Mouse (Mus musculus) right cerebral cortex, postnatal 36 days (tissue): ENCODE data around the gene Stx6.
"Not testable (repeated sequence)": the region's sequence is repeated elsewhere in the genome, so short reads cannot be mapped to it uniquely, and the experiment has no call there.

Source experiments
- DNase-seq, 2 experiments: peaks; one replicate each; pipeline ENCODE4 v3.0.0; 2022; ENCODE audit warnings: low spot score in 2 of 2, mixed read lengths in 1 of 2

Stx6 gene

GRCm38 (mm10) chr1:155167453-155167852, 8.9 kb downstream of the Stx6 start:
- DNase-seq: peak in 1 of 2 experiments; percentile 30

- no peak for DNase-seq
Observed at GRCm38 (mm10) chr1:155169935-155170334, 11.4 kb downstream of the Stx6 start.

- no peak for DNase-seq
Observed at GRCm38 (mm10) chr1:155172895-155173643, 14.6 kb downstream of the Stx6 start.

- DNase-seq: not testable (repeated sequence)
Observed at GRCm38 (mm10) chr1:155173644-155174016, 15.1 kb downstream of the Stx6 start.

- DNase-seq: no peak
Observed at GRCm38 (mm10) chr1:155174424-155174823, 15.9 kb downstream of the Stx6 start.

- no peak for DNase-seq
Observed at GRCm38 (mm10) chr1:155178192-155178924, 19.8 kb downstream of the Stx6 start.

- no peak for DNase-seq
Observed at GRCm38 (mm10) chr1:155184191-155184590, 25.7 kb downstream of the Stx6 start.

GRCm38 (mm10) chr1:155188656-155189055, 30.1 kb downstream of the Stx6 start:
- no peak for DNase-seq

- DNase-seq: no peak
Observed at GRCm38 (mm10) chr1:155191219-155191618, 32.7 kb downstream of the Stx6 start.

- DNase-seq: no peak
Observed at GRCm38 (mm10) chr1:155191671-155192070, 33.2 kb downstream of the Stx6 start.

- DNase-seq: no peak
Observed at GRCm38 (mm10) chr1:155192805-155193368, 34.4 kb downstream of the Stx6 start.

GRCm38 (mm10) chr1:155196691-155197090, 38.2 kb downstream of the Stx6 start:
- DNase-seq: no peak

- DNase-seq: no peak
Observed at GRCm38 (mm10) chr1:155199522-155199921, 41.0 kb downstream of the Stx6 start.

GRCm38 (mm10) chr1:155200967-155201366, 42.5 kb downstream of the Stx6 start:
- no peak for DNase-seq

- DNase-seq: peak in 1 of 2 experiments; percentile 67
Observed at GRCm38 (mm10) chr1:155201373-155201879, 42.9 kb downstream of the Stx6 start.

- no peak for DNase-seq
Observed at GRCm38 (mm10) chr1:155201914-155202313, 43.4 kb downstream of the Stx6 start.

- no peak for DNase-seq
Observed at GRCm38 (mm10) chr1:155202472-155202871, 44.0 kb downstream of the Stx6 start.

GRCm38 (mm10) chr1:155203101-155203500, 44.6 kb downstream of the Stx6 start:
- no peak for DNase-seq

GRCm38 (mm10) chr1:155203954-155204353, 45.4 kb downstream of the Stx6 start:
- DNase-seq: no peak

- no peak for DNase-seq
Observed at GRCm38 (mm10) chr1:155204560-155205162, 46.1 kb downstream of the Stx6 start.

- DNase-seq: no peak
Observed at GRCm38 (mm10) chr1:155205311-155205710, 46.8 kb downstream of the Stx6 start.
